Mouse (Mus musculus): ENCODE results near the gene Sgtb. TPM values are rescaled to one million over a fixed set of nuclear protein-coding genes. Genes with fewer than 3 reads are reported as not detected.

Sgtb gene
- polyA plus RNA-seq, 1 experiment from 2014 or later, result 7.1 TPM

DNA sequence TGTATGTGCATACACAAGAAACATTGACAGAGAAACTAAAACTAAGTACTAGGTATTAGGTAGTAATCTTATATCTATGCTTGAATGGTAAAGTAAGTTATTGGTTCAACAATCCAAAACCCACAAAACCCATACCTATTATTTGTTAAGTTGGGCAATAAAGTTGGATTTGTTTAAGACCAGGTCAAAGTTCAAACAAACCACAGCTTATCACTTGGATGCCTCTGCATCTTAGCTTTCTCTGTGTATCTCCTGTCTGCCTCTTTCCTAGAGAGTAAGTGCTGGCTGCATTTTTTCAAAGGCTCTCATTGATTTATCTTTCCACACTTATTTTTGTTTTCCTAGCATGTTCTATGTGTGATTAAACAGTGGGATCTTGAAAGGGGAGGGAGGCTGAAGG lies 63.0 kb downstream of the Sgtb start:
- ATAC-seq (ENCODE audit: low FRiP score, low TSS enrichment), result no peak
- peaks cover 7% of the 10 kb centered on the region for H3K4me1 ChIP-seq (ENCODE audit: insufficient read depth, low read length)
- no peak overlapping the region for H3K9ac ChIP-seq (replicated peaks; ENCODE audit: low read length)
- peaks cover 9% of the 10 kb centered on the region for H3K36me3 ChIP-seq (ENCODE audit: insufficient read depth, low read length)
- no peak overlapping the region for H3K27ac ChIP-seq (ENCODE audit: low read length)
- H3K4me3 ChIP-seq (ENCODE audit: low read length), result no peak overlapping the region
- H3K27me3 ChIP-seq (ENCODE audit: insufficient read depth, low read length), result no peaks in the 10 kb centered on the region
- H3K9me3 ChIP-seq (ENCODE audit: low read length), result no peaks in the 10 kb centered on the region
- no peak overlapping the region for H3K4me2 ChIP-seq (replicated peaks; ENCODE audit: low read depth, low read length)

DNA sequence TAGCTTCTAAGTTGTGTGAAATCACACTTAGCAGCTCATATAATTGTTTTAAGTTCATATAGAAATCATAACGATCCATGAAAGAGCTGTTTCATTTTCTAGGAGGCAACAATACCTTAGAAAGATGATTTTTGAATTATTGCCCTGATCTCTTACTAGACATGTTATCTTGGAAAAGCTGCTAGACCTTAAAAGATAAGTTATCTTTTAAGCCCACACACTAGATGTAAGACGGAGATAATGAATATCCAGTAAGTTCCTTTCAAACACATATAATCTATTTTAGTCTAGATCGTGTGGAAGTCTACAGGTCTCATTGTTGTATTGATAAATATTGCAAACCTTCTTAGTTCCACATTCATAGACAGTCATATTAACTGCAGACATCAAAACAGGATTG lies 67.3 kb downstream of the Sgtb start:
- Histone ChIP-seq H3K4me1 (ENCODE audit: insufficient read depth, low read length) (peaks cover 11% of the 10 kb centered on the region), H3K27ac (ENCODE audit: low read length) (no peak overlapping the region), H3K9me3 (ENCODE audit: low read length) (no peaks in the 10 kb centered on the region), H3K36me3 (ENCODE audit: insufficient read depth, low read length) (no peaks in the 10 kb centered on the region), H3K4me2 (replicated peaks; ENCODE audit: low read depth, low read length) (peak overlapping the region; percentile 54), H3K9ac (replicated peaks; ENCODE audit: low read length) (0 out of 2 replicates have a peak overlapping the region, but pooled peaks have one; percentile 41), H3K4me3 (ENCODE audit: low read length) (peak overlapping the region; percentile 37), H3K27me3 (ENCODE audit: insufficient read depth, low read length) (no peaks in the 10 kb centered on the region)
- WGBS, result 71% methylated on average over 3 of the region's 3 CpGs
- ATAC-seq (ENCODE audit: low FRiP score, low TSS enrichment), result no peak

DNA sequence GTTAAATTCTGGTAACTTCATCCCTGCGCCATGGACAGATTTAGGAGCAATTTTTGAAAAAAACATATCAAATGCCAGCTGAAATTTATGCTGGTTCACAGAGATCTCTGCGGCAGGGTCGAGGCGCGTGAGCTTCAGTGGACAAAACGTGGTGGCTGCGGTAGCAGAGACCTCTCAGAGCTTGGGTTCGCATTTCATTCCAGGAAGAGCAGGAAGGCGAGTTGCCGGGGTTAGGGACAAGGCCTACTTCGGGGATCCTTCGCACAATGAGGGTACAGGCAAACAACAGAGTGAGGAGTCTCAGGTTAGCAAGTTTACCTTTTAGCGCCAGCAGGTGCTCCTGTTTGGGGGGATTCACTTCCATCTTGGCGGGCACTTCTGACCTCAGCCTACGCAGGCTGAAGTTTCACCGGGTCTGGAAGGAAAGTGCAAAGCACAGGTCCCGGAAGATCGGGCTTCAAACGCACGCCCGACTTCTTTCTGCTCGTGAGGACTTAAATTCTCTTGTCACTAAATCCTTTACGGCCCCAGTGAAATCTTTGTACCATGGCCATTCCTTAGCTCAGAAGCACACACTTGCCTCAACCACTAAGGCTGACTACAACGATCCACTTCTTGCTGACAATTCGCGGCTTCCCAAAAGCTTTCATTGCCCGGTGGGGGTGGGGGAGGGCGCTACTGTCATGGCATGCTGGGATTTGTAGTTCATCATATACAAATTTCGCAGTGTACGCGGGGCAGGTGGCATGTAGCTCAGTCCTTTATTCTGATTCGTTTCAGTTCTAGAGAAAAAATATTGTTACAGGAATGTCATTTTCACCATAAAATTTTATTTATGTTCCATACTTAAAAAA lies 68.5 kb downstream of the Sgtb start, which contains the start of gene Trappc13:
Trappc13 (minus strand) TSS at position 674 of the 854 bp plus-strand sequence.
- Histone ChIP-seq H3K27ac (ENCODE audit: low read length) (peak within 1 kb of the TSS; percentile 84), H3K9me3 (ENCODE audit: low read length) (no peaks in the 10 kb centered on the region), H3K4me2 (replicated peaks; ENCODE audit: low read depth, low read length) (peak within 1 kb of the TSS; percentile 71), H3K27me3 (ENCODE audit: insufficient read depth, low read length) (no peaks in the 10 kb centered on the region), H3K4me3 (ENCODE audit: low read length) (peak within 1 kb of the TSS; percentile 97), H3K36me3 (ENCODE audit: insufficient read depth, low read length) (0 out of 2 replicates have a peak, but pooled peaks cover 4% of the 10 kb centered on the region), H3K4me1 (ENCODE audit: insufficient read depth, low read length) (peaks cover 11% of the 10 kb centered on the region), H3K9ac (replicated peaks; ENCODE audit: low read length) (peak within 1 kb of the TSS; percentile 94)
- WGBS, result under 1% methylated on average over 32 of the region's 32 CpGs
- peak; percentile 91 for ATAC-seq (ENCODE audit: low FRiP score, low TSS enrichment)

DNA sequence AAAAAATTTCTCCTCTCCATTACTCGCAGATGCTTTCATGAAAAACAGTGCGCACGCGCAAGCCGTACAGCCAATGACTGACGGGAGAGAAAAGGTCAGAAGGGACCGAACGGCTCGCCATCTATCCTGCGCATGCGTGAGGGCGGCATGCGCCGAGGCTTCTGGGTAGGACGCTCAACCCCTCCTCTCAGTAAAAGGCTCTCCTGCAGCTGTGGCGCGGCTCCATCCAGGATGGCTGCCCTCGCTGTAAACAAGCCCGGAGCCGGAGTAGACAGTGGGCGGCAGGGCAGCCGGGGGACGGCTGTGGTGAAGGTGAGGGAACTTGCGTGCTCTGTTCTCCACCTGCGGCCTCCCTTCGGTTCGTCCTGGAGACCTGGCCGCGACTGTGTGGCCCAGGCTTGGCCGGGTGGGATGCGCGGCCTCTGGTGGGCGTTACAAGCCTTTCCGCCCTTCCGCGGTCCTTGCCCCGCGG lies 69.1 kb downstream of the Sgtb start, which contains the start of gene Trim23:
Trim23 (plus strand) TSS at position 148 of the 472 bp plus-strand sequence.
- Histone ChIP-seq H3K9me3 (ENCODE audit: low read length) (no peaks in the 10 kb centered on the region), H3K4me1 (ENCODE audit: insufficient read depth, low read length) (peaks cover 11% of the 10 kb centered on the region), H3K36me3 (ENCODE audit: insufficient read depth, low read length) (0 out of 2 replicates have a peak, but pooled peaks cover 4% of the 10 kb centered on the region), H3K9ac (replicated peaks; ENCODE audit: low read length) (peak within 1 kb of the TSS; percentile 94), H3K27me3 (ENCODE audit: insufficient read depth, low read length) (no peaks in the 10 kb centered on the region), H3K27ac (ENCODE audit: low read length) (peak within 1 kb of the TSS; percentile 84), H3K4me3 (ENCODE audit: low read length) (peak within 1 kb of the TSS; percentile 97), H3K4me2 (replicated peaks; ENCODE audit: low read depth, low read length) (peak within 1 kb of the TSS; percentile 71)
- whole genome bisulfite sequencing, result under 1% methylated on average over 38 of the region's 38 CpGs
- peak; percentile 99 for ATAC-seq (ENCODE audit: low FRiP score, low TSS enrichment)

DNA sequence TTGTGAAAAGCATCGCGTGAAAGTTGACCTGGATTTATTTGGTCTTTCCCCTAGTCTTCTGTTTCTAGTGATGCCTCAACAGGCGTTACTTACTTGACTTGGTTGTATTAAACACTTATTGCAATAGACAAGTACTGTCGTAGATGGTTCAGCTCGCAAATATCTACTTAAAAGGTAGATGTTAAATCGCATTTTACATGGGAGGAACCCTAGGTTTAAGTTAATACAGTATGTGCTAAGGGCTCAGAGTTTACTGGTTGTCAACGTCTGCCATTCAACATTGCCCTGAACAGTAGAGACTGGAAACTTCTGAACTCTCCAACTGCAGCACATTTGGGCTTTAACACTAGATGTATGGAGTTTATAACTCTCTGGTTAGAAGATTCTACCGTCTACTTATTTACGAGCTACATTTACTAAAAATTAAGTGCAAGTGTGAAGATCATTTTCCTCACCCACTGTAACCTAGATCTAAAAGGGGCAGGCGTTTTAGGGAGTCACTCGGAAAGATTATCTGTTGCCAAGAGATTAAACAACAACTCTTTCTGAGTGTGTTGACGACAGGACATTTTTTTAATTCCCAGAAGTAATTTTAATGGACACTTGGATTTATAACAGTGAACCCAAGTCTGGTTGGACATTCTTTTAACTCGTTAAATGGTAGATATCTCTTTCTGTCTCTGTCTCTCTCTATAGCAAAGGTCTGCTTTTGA lies 69.8 kb downstream of the Sgtb start:
- H3K9me3 ChIP-seq (ENCODE audit: low read length), result no peaks in the 10 kb centered on the region
- no peaks in the 10 kb centered on the region for H3K27me3 ChIP-seq (ENCODE audit: insufficient read depth, low read length)
- peak overlapping the region; percentile 59 for H3K4me2 ChIP-seq (replicated peaks; ENCODE audit: low read depth, low read length)
- H3K4me1 ChIP-seq (ENCODE audit: insufficient read depth, low read length), result peaks cover 11% of the 10 kb centered on the region
- H3K4me3 ChIP-seq (ENCODE audit: low read length), result peak overlapping the region; percentile 97
- 12% methylated on average over 13 of the region's 13 CpGs for WGBS
- H3K27ac ChIP-seq (ENCODE audit: low read length), result peak overlapping the region; percentile 84
- H3K36me3 ChIP-seq (ENCODE audit: insufficient read depth, low read length), result 0 out of 2 replicates have a peak, but pooled peaks cover 4% of the 10 kb centered on the region
- peak overlapping the region; percentile 94 for H3K9ac ChIP-seq (replicated peaks; ENCODE audit: low read length)
- ATAC-seq (ENCODE audit: low FRiP score, low TSS enrichment), result no peak

DNA sequence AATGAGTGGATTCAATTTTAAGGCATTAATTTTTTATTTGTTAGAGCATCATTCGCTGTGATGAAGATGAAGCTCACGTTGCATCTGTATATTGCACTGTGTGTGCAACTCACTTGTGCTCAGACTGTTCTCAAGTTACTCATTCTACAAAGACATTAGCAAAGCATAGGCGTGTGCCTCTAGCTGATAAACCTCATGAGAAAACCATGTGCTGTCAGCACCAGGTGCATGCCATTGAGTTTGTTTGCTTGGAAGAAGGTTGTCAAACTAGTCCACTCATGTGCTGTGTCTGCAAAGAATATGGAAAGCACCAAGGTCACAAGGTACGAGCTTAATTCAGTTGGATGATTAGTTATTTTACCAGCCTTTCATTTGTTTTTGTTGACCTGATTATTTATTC lies 77.8 kb downstream of the Sgtb start:
- ATAC-seq (ENCODE audit: low FRiP score, low TSS enrichment), result no peak
- H3K9me3 ChIP-seq (ENCODE audit: low read length), result no peaks in the 10 kb centered on the region
- H3K27me3 ChIP-seq (ENCODE audit: insufficient read depth, low read length), result no peaks in the 10 kb centered on the region
- H3K4me1 ChIP-seq (ENCODE audit: insufficient read depth, low read length), result no peaks in the 10 kb centered on the region
- H3K9ac ChIP-seq (replicated peaks; ENCODE audit: low read length), result no peak overlapping the region
- H3K27ac ChIP-seq (ENCODE audit: low read length), result no peak overlapping the region
- WGBS, result 80% methylated on average over 4 of the region's 4 CpGs
- no peak overlapping the region for H3K4me3 ChIP-seq (ENCODE audit: low read length)
- peaks cover 20% of the 10 kb centered on the region; the same call in 1 of the 2 replicates for H3K36me3 ChIP-seq (ENCODE audit: insufficient read depth, low read length)
- no peak overlapping the region for H3K4me2 ChIP-seq (replicated peaks; ENCODE audit: low read depth, low read length)

Other genes starting within 250 kb of the Sgtb start
- 15.8 and 18.2 TPM in 2 replicates for gene Erbin, start 189.2 kb upstream of the Sgtb start, polyA plus RNA-seq (2015; fragmentation: Nextera tagmentation; extraction: Ambion mirVana)
- 19.7 and 20.5 TPM in 2 replicates for gene Nln, start 127 bp upstream of the Sgtb start, polyA plus RNA-seq (2015; fragmentation: Nextera tagmentation; extraction: Ambion mirVana)
- gene Trappc13, start 68.7 kb downstream of the Sgtb start, polyA plus RNA-seq (2015; fragmentation: Nextera tagmentation; extraction: Ambion mirVana), result 60.5 and 62.7 TPM in 2 replicates
- 19.7 and 21.2 TPM in 2 replicates for gene Trim23, start 69.1 kb downstream of the Sgtb start, polyA plus RNA-seq (2015; fragmentation: Nextera tagmentation; extraction: Ambion mirVana)
- gene Cenpk, start 118.9 kb downstream of the Sgtb start, polyA plus RNA-seq (2015; fragmentation: Nextera tagmentation; extraction: Ambion mirVana), result 58.6 and 62.4 TPM in 2 replicates
- 16.7 and 17.9 TPM in 2 replicates for gene Ppwd1, start 119.1 kb downstream of the Sgtb start, polyA plus RNA-seq (2015; fragmentation: Nextera tagmentation; extraction: Ambion mirVana)
- gene Adamts6, start 178.1 kb downstream of the Sgtb start, polyA plus RNA-seq (2015; fragmentation: Nextera tagmentation; extraction: Ambion mirVana), result 1.9 and 3.2 TPM in 2 replicates